Mouse (Mus musculus) kidney, adult 2 months (tissue): Measurements from ENCODE around the gene Fam89b.
A peak's percentile ranks its signal among the peaks of the same experiment; 100 is the strongest.

ENCODE experiments used
- CTCF ChIP-seq: fragments of 200-500 bp; conservative IDR thresholded peaks from 2 replicates; pipeline ENCODE4 v1.5.1; 2011; ENCODE audit warnings: low read depth, mild to moderate bottlenecking, control low read depth, low read length, moderate library complexity, mixed read lengths; ENCODE audit not compliant: insufficient read depth, insufficient read length
- POLR2A ChIP-seq: fragments of 200-500 bp; IDR thresholded peaks from one replicate; pipeline ENCODE4 v1.6.1; 2011; ENCODE audit warnings: low read depth, low read length, control low read depth

- TF ChIP-seq CTCF (peak; percentile 98), POLR2A (no peak)
Observed at GRCm38 (mm10) chr19:5727701-5728100, 1.8 kb downstream of the Fam89b start.
